Mouse (Mus musculus) cerebellum, postnatal 36 days (tissue): ENCODE results near the gene Ptprg.

Experiments used
- DNase-seq, 2 experiments: peaks; one replicate each; pipeline ENCODE4 v3.0.0; 2021 to 2022; ENCODE audit warnings: mixed read lengths in 2 of 2

Ptprg gene

GRCm38 (mm10) chr14:12163196-12163595 is 609.9 kb downstream of the Ptprg start:
- peak; percentile 21 to 22 for DNase-seq

GRCm38 (mm10) chr14:12167215-12167614 is 613.9 kb downstream of the Ptprg start:
- no peak for DNase-seq

GRCm38 (mm10) chr14:12167651-12168050 is 614.3 kb downstream of the Ptprg start:
- no peak for DNase-seq

- DNase-seq = peak in 1 of 2 experiments; percentile 31
These were observed 624.1 kb downstream of the Ptprg start for GRCm38 (mm10) chr14:12177436-12177835.

GRCm38 (mm10) chr14:12178645-12179044 is 625.3 kb downstream of the Ptprg start:
- DNase-seq = no peak

- no peak for DNase-seq
These were observed 626.8 kb downstream of the Ptprg start for GRCm38 (mm10) chr14:12180116-12180515.

GRCm38 (mm10) chr14:12185040-12185439 is 631.7 kb downstream of the Ptprg start:
- DNase-seq = no peak

- DNase-seq = no peak
These were observed 635.0 kb downstream of the Ptprg start for GRCm38 (mm10) chr14:12188352-12188751.

- DNase-seq = no peak
These were observed 635.9 kb downstream of the Ptprg start for GRCm38 (mm10) chr14:12189266-12189665.

- DNase-seq = no peak
These were observed 636.6 kb downstream of the Ptprg start for GRCm38 (mm10) chr14:12189717-12190600.

- DNase-seq = no peak
These were observed 637.7 kb downstream of the Ptprg start for GRCm38 (mm10) chr14:12191076-12191475.

- DNase-seq = no peak
These were observed 645.4 kb downstream of the Ptprg start for GRCm38 (mm10) chr14:12198735-12199134.

- peak; percentile 19 to 29 for DNase-seq
These were observed 646.9 kb downstream of the Ptprg start for GRCm38 (mm10) chr14:12199956-12200950.

- DNase-seq = no peak
These were observed 648.9 kb downstream of the Ptprg start for GRCm38 (mm10) chr14:12202214-12202613.

- DNase-seq = no peak
These were observed 649.7 kb downstream of the Ptprg start for GRCm38 (mm10) chr14:12203081-12203480.

GRCm38 (mm10) chr14:12206138-12206537 is 652.8 kb downstream of the Ptprg start:
- no peak for DNase-seq

- DNase-seq = peak in 1 of 2 experiments; percentile 15
These were observed 655.2 kb downstream of the Ptprg start for GRCm38 (mm10) chr14:12208554-12208953.

- no peak for DNase-seq
These were observed 665.3 kb downstream of the Ptprg start for GRCm38 (mm10) chr14:12218544-12219150.

- no peak for DNase-seq
These were observed 666.5 kb downstream of the Ptprg start for GRCm38 (mm10) chr14:12219877-12220276.

- no peak for DNase-seq
These were observed 667.2 kb downstream of the Ptprg start for GRCm38 (mm10) chr14:12220540-12220939.

- DNase-seq = no peak
These were observed 668.2 kb downstream of the Ptprg start for GRCm38 (mm10) chr14:12221571-12221970.

GRCm38 (mm10) chr14:12243726-12244125 is 690.4 kb downstream of the Ptprg start:
- no peak for DNase-seq

GRCm38 (mm10) chr14:12276031-12276430 is 722.7 kb downstream of the Ptprg start:
- DNase-seq = no peak
